Mouse (Mus musculus) adrenal gland, postnatal 14 days (tissue): ENCODE measurements around the gene H1fnt. TPM values are rescaled to one million over a fixed set of nuclear protein-coding genes. Genes with fewer than 3 reads are reported as not detected.

Experiments used
- DNase-seq: peaks from one replicate; pipeline ENCODE4 v3.0.0; 2021; ENCODE audit warnings: mixed read lengths
- long read RNA-seq, 2 experiments: library from polyadenylated mRNA; stranded (forward); transcript quantifications; one replicate each; pipeline ENCODE4 v2.0.0; 2021
- total RNA-seq: library from RNA; stranded (reverse); gene quantifications from 2 replicates; pipeline ENCODE4 v1.2.3, GENCODE M21; 2021

Gene H1fnt
- total RNA-seq: not detected in 2 replicates
- long read RNA-seq, experiment 1: 0 reads
- long read RNA-seq, experiment 2: 0 reads

DNA sequence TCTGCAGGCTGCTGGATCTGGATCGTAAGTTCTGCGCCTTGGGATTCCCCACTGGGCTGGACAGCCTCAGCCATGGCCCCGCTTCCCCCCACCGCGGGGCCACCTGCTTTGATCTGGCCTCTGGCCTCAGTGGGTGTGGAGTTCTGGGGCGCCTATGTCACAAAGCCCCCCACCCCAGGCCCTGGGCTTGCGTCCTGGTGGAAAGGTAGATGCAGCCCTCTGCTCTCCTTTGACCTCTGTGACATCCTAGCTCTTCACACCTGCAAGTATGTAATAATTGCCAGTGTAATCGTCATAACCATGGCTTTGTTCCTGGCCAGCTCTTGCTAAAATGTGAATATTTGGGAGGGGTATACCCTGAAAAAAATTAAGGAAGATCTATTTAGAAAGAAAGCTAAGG is at the start of gene H1fnt:
TSS of gene H1fnt (minus strand) at position 101 of the 400 bp plus-strand sequence.
- no peak for DNase-seq

- DNase-seq: peak; percentile 79
Observed at GRCm38 (mm10) chr15:98295628-98296551, 38.8 kb upstream of the H1fnt start, which contains the start of gene Zfp641. Gene Zfp641, minus strand, starts transcription at chr15:98296161.

DNA sequence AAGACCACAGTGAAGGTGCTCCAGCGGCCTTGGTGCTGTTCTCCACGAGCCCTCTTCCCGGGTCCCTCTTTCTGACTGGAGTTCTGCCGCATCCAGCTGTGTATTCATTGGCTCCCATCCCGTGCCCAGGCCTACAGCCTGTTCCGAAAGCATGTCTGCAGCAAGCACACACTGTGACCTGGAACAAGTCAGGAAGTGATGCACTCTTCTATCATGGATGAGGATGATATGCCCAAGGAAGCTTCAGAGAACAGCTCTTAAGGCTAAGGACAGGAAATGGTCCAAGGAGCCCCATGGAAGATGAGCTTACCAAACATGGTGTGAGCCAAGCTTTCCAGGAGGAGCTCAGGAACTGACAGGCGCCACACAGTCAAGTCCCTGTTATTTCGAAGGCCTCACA is 36.6 kb upstream of the H1fnt start:
- no peak for DNase-seq

GRCm38 (mm10) chr15:98288566-98288965 is 31.5 kb upstream of the H1fnt start:
- DNase-seq: no peak

GRCm38 (mm10) chr15:98286418-98286817 is 29.3 kb upstream of the H1fnt start:
- no peak for DNase-seq

GRCm38 (mm10) chr15:98257776-98258175 is 683 bp upstream of the H1fnt start:
- DNase-seq: no peak

DNA sequence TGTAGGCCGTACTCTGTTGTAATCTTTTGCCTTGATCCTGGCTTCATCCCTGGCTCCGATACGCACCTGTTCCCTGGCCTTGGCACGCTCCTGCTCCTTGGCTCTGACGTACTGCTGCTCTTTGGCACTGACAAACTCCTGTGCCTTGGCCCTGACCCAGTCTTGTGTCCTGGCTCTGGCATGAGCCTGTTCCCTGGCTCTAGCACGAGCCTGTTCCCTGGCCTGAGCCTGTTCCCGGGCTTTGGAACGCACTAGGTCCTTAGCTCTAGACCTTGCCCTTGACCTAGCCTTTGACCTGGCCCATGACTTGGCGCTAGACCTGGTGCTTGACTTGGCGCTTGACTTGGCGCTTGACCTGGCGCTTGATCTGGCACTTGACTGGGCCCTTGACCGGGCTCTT is 822 bp downstream of the H1fnt start:
- DNase-seq: peak; percentile 56

GRCm38 (mm10) chr15:98235442-98235841 is 21.7 kb downstream of the H1fnt start:
- DNase-seq: no peak

DNA sequence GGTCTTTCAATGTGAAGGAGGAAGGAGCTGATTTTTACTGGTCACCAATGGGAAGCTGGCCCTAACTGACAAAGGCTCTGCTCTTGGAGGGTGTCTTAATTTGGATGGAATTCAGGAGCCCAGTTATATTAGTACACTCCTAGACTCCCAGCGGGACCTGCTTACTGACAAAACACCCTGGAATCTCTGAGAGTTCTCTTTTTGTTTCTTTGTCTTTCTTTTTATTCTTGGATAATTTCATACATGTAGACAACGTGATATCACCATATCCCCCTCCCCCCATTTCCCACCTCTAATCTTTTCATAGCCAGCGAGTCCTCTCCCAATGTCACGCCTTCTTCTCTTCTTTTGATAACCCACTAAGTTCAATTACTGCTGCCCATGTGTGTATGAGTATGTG is 22.7 kb downstream of the H1fnt start, which contains the start of gene Olfr286:
TSS of gene Olfr286 (minus strand) at position 101 of the 400 bp plus-strand sequence.
- no peak for DNase-seq

- DNase-seq: no peak
Observed at GRCm38 (mm10) chr15:98226096-98226495, 31.0 kb downstream of the H1fnt start.

DNA sequence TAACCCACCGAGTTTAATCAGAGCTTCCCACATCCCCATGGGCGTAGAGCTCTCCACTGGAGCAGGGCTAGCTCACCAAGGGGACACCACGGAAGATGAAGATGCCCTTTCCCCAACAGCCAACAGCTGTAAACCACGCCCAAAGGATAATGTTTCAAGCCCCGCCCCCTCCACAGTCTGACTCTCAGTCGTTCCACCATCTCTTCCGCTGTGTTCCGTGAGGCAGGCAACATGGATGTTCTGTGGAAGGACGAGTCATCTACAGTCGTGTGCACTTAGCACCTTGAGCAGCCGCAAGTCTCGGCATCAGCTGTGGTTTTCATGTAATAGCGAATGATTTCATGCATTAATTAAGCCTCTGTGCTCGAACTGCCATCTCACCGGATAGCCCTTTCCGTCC is 31.5 kb downstream of the H1fnt start:
- DNase-seq: no peak

DNA sequence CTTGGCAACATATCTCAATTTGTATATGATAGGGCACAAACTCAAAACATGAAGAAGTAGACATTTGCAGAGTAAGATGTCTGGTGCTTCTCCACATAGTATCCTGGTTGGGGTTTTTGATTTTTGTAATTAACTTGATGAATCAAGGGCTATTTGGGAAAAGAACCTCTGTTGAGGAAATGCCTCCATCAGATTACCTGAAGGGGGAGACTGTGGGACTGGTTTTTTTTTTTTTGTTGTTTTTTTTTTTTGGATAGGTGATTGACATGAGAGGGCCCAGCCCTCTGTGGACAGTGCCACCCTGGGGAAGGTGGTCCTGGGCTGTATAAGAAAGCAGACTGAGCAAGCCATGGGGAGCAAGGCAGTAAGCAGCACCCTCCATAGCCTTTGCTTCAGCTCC is 34.7 kb downstream of the H1fnt start:
- no peak for DNase-seq

DNA sequence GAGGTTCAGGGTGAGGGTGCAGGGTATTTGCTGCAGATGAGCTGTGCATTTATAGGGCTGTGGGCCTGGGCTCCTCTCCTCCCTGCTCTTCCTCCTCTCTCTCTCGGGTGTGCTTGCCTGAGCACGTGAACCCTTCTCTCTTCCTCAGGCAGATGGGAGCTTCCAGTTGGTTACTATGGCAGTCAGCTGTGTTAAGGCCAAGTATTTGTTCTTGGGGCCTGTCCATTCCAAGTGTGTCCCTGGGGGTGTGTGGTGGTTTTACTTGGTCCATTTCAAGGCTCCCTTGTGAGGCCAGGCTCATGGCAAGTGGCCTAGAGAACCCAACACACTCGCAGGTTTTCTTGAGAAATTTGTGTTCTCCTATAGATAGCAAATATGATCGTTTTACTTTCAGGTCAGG is 36.2 kb downstream of the H1fnt start, which contains the start of the genes Gm44579 and Olfr287:
TSS of gene Gm44579 (minus strand) at position 101 of the 400 bp plus-strand sequence.
TSS of gene Olfr287 (minus strand) at position 180 of the 400 bp plus-strand sequence.
- DNase-seq: peak; percentile 45

DNA sequence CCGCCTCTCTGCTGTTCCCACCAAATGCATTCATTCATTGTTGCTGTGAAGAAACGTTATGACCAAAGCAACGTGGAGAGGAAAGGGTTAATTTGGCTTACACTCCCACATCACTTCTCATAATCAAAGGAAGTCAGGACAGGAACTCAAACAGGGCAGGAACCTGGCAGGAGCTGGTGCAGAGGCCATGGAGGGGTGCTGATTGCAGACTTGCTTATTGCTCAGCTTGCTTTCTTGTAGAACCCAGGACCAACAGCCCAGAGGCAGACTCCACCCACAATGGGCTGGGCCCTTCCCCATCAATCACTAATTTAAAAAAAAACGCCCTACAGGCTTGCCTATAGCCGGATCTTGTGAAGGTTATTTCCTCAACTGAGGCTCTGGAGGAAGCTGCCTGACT is 43.0 kb downstream of the H1fnt start:
- no peak for DNase-seq

DNA sequence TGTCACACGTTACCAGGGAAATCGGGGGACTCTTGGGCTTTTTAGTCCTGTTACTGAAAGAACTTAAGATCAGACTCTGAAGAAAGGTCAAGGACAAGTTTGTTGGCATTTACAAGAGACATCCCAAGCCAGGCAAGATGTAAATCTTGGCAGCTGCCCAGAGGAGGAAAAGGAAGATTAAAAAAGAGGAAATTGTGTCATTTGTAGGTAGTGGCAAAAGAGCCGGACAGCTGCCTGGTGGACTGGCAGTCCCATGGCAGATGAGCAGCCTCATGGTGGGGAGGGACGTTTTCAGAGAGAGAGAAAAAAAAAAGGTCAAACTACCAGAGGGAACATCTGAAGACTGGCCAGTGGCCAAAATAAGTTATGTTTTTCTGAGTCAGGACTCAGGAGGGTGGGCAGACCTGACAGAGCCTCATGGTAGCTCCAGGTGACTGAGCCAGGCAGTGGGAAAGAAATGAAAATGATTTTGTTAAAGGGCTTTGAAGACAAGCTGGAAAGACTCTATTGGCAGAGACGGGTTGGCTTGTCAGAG is 43.7 kb downstream of the H1fnt start:
- DNase-seq: peak; percentile 16

- DNase-seq: no peak
Observed at GRCm38 (mm10) chr15:98209676-98210075, 47.4 kb downstream of the H1fnt start.

Other genes with a start within 250 kb of the H1fnt start
- gene Pfkm, start 164.7 kb downstream of the H1fnt start, total RNA-seq: 66.1 and 72.0 TPM in 2 replicates
- 17.6 and 21.1 TPM in 2 replicates for gene Senp1, start 163.5 kb downstream of the H1fnt start, total RNA-seq
- 40.1 and 45.2 TPM in 2 replicates for gene Asb8, start 91.7 kb downstream of the H1fnt start, total RNA-seq
- 0.70 and 0.94 TPM in 2 replicates for gene Ccdc184, start 90.1 kb downstream of the H1fnt start, total RNA-seq
- not detected in 2 replicates for gene Olfr288, start 61.8 kb downstream of the H1fnt start, total RNA-seq
- not detected in 2 replicates for gene Gm44579, start 36.3 kb downstream of the H1fnt start, total RNA-seq
- not detected in 2 replicates for gene Olfr287, start 36.2 kb downstream of the H1fnt start, total RNA-seq
- not detected in 2 replicates for gene Olfr286, start 22.8 kb downstream of the H1fnt start, total RNA-seq
- gene Zfp641, start 38.9 kb upstream of the H1fnt start, total RNA-seq: 4.6 and 5.8 TPM in 2 replicates
- not detected in 2 replicates for gene Olfr285, start 60.1 kb upstream of the H1fnt start, total RNA-seq
- gene Olfr284, start 83.7 kb upstream of the H1fnt start, total RNA-seq: not detected in 2 replicates
- gene Olfr283, start 123.7 kb upstream of the H1fnt start, total RNA-seq: not detected in 2 replicates
- not detected in 2 replicates for gene Olfr282, start 173.9 kb upstream of the H1fnt start, total RNA-seq
- gene Olfr281, start 195.3 kb upstream of the H1fnt start, total RNA-seq: not detected in 2 replicates
- not detected in 2 replicates for gene OR5BS1P, start 212.6 kb upstream of the H1fnt start, total RNA-seq
- not detected in 2 replicates for gene Lalba, start 225.4 kb upstream of the H1fnt start, total RNA-seq
- gene Olfr279, start 235.1 kb upstream of the H1fnt start, total RNA-seq: not detected in 2 replicates